Mouse (Mus musculus) layer of hippocampus, postnatal 10 days (tissue): ENCODE results near the gene Vasn. TPM values are rescaled to one million over a fixed set of nuclear protein-coding genes. Genes with fewer than 3 reads are reported as not detected.

Experiments
- DNase-seq, 2 experiments: peaks; one replicate each; pipeline ENCODE4 v3.0.0; 2021; ENCODE audit warnings: low spot score in 2 of 2
- long read RNA-seq: library from polyadenylated mRNA; stranded (forward); transcript quantifications from one replicate; pipeline ENCODE4 v2.0.0, GENCODE M21; 2023
- total RNA-seq, 2 experiments: library from RNA; stranded (reverse); gene quantifications; 2 replicates each; pipeline ENCODE4 v1.2.3; 2021

Gene Vasn
- total RNA-seq: 1 to 10 TPM; 5.1 to 5.7 TPM
- long read RNA-seq, partial matches to known transcripts: 0 of 2 reads
- long read RNA-seq, other reads (novel, unspliced or antisense): 0 of 2 reads

GRCm38 (mm10) chr16:4639831-4640237, at the start of gene Vasn, which contains the start of gene Dnaja3:
Gene Vasn (plus strand): TSS chr16:4639941.
Gene Dnaja3 (plus strand): TSS chr16:4639989.
- peak; percentile 63 to 73 for DNase-seq

- no peak for DNase-seq
These were observed 49.5 kb upstream of the Vasn start for GRCm38 (mm10) chr16:4590236-4590635.

- DNase-seq: peak; percentile 58 to 70
These were observed 46.5 kb upstream of the Vasn start for GRCm38 (mm10) chr16:4592909-4593875.

- peak; percentile 53 to 67 for DNase-seq
These were observed 45.5 kb upstream of the Vasn start, which contains the start of gene Glis2 for GRCm38 (mm10) chr16:4593971-4594813. Gene Glis2 (plus strand): TSS chr16:4594713.

- DNase-seq: peak in 1 of 2 experiments; percentile 64
These were observed 44.8 kb upstream of the Vasn start for GRCm38 (mm10) chr16:4594814-4595526.

GRCm38 (mm10) chr16:4595527-4595963, 44.2 kb upstream of the Vasn start:
- DNase-seq: peak; percentile 49 to 65

- DNase-seq: no peak
These were observed 43.5 kb upstream of the Vasn start for GRCm38 (mm10) chr16:4596141-4596728.

- DNase-seq: no peak
These were observed 42.9 kb upstream of the Vasn start for GRCm38 (mm10) chr16:4596836-4597235.

GRCm38 (mm10) chr16:4597296-4597695, 42.4 kb upstream of the Vasn start:
- DNase-seq: no peak

GRCm38 (mm10) chr16:4598041-4598440, 41.7 kb upstream of the Vasn start:
- DNase-seq: no peak

GRCm38 (mm10) chr16:4598891-4599543, 40.7 kb upstream of the Vasn start:
- no peak for DNase-seq

- no peak for DNase-seq
These were observed 40.1 kb upstream of the Vasn start for GRCm38 (mm10) chr16:4599616-4600015.

- DNase-seq: no peak
These were observed 38.9 kb upstream of the Vasn start for GRCm38 (mm10) chr16:4600701-4601310.

- no peak for DNase-seq
These were observed 37.6 kb upstream of the Vasn start for GRCm38 (mm10) chr16:4602189-4602588.

- no peak for DNase-seq
These were observed 36.8 kb upstream of the Vasn start for GRCm38 (mm10) chr16:4602766-4603452.

GRCm38 (mm10) chr16:4603453-4603837, 36.3 kb upstream of the Vasn start:
- DNase-seq: no peak

- DNase-seq: no peak
These were observed 35.4 kb upstream of the Vasn start for GRCm38 (mm10) chr16:4604293-4604837.

- no peak for DNase-seq
These were observed 34.1 kb upstream of the Vasn start for GRCm38 (mm10) chr16:4605514-4606131.
